Mouse (Mus musculus) urinary bladder, postnatal 14 days (tissue): Measurements from ENCODE around the gene Vps35l.

Source experiments
- DNase-seq: peaks from one replicate; pipeline ENCODE4 v3.0.0; 2021; ENCODE audit warnings: low spot score

Vps35l gene

DNA sequence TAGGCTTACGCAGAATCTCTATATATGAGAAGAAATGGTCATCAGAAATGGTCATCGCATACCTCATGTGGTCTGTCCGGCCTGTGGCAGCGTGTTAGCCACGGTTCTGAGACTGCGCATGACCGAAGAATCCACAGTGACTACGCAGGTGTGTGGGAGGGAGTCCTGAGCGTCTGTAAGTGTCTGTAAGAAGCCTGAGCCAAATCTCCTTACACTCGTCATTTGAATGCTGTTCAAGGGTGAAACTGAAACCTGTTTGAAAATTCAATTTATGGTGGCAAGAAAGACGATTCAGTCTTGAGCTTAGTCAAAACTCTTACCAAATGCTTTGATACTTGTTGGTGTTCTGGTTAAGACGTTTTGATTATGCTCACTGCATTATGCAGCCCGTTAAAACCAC, 6.8 kb upstream of the Vps35l start:
- DNase-seq, result no peak

DNA sequence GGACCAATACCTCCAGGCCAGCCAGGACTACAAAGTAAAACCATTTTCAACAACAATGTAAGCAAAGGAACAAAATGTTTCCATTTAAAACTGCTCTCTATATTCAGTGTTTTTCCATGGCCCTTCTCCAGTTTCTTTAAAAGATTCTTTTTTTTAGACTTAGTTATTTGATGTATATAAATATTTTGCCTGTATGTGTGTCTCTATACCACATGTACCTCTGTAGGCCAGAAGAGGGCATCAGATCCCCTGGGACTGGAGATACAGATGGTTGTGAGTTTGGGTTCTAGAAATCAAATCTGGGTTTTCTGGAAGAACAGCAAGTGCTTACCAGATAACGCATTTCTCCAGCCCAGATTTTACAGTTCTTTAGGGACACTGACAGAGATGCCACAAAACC, 1.3 kb upstream of the Vps35l start:
- DNase-seq, result no peak

DNA sequence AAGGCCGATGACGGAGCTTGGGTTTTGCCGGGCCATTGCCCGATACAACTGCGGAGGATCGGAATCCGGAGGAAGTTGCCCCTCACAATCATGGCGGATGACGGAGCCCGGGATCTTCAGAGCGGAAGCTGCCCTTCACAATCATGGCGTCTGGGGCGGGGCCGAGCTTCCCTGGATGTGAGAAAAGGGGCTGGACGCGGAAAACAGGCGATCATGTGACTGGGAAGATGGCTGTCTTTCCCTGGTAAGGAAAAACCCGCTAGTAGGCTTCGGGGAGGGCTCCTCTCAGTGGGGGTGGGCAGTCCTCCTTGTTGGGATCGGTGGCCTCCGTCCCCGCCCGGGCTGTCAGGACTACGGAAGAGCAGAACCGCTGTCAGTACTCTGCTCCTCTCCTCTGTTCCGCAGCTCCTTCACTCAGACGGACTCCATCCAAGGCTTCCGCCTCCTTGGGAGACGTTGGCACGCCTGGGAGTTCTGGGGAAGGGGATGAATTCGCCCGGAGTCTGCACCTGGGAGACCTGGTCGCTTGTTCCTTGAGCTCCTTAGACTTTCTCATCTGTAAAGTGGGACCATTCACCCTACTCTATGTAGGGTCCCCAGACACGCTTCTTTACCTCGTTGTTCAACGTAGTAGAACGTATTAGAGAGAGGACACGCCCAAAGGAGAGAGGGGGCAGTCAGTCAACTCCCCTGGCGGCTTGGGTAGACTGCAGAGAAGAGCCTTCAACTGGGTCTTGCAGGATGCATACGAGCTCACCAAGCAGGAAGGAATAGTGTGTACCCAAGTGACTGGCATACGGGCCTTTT, 709 bp downstream of the Vps35l start:
- DNase-seq, result peak; percentile 98

DNA sequence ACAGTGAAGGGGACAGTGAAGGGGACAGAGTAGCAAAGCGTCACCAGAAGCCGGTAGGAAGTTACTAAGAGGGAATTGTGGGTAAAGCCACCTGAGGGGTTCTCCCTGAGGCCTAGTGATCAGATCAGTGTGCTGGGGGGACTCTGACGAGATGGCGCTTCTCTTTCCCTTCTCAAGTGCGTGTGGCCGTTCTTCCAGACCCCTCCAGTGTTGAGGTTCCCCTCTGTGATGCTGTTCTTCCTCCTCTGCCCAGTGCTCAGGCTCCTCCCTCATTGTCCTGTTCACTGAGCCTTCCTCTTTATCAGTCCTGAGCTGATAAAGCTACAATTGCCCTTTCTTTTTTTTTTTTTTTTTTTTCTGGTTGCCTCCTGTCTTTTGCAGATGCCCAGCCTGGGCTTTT, 2.3 kb downstream of the Vps35l start:
- DNase-seq, result no peak

DNA sequence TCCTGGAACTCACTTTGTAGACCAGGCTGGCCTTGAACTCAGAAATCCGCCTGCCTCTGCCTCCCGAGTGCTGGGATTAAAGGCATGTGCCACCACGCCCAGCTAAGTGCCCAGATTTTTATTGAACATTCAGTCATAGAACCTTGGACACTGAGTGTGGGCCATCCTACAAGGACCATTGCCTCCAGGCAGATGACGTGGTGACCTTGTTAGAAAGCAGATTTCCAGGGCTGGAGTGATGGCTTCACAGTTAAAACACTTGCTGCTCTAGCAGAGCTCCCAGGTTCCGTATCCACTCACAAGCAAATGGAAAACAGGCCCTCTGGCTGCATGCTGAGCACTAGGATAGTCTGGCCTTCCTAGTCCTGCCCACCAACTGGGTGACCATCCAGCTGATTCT, 4.7 kb downstream of the Vps35l start:
- no peak for DNase-seq

DNA sequence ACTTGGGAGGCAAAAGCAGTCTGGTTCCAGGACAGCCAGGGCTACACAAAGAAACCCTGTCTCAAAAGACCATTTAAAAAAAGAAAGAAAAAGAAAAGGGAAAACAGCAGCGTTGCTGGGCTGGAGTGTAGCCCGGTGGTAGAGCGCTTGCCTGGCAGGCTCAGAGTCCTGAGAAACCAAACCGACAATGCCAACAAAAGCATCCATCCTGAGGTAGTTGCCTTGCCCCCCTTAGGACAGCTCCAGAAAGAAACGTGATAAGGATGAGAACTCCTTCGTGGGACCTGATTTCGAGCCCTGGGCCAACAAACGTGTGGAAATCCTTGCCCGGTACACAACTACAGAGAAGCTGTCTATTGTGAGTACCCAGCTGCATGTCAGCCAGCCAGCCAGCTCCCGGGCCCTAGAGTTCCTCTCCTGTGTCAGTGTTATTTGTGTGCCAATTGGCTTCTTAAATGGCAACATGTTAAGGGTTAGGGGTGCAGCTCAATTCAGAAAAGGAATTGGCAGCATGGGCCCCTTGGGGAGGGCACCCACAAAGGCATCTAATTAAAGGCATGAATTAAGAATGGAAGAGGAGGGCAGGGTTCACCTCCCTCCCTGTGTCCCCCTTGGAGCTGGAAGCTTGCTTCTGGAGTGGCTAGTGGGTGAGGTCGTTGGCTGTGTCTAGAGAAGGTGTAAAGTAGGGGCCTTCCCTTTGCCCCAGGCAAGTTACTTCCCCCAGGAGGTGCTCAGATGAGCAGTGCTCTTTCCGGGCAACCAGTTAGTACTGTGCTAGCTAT, 8.1 kb downstream of the Vps35l start:
- no peak for DNase-seq

DNA sequence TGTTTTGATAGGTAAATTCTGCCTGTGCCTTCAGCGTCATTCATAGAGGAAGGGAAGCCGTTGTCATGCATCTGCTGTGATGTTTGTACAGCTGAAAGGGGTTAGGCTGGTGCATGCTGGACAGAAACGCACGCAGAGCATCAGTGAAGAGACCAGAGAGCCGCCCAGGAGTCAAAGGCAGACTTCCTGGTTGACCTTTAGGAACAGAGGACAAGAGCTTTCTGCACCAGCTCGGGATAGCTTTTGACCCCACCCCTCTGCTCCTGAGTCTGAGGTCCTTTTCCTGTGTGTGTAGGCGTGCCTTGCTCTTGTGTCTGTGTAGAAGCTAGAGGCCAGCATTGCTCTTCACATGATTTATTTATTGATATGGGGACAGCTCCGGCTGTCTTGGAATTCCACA, 9.7 kb downstream of the Vps35l start:
- no peak for DNase-seq

DNA sequence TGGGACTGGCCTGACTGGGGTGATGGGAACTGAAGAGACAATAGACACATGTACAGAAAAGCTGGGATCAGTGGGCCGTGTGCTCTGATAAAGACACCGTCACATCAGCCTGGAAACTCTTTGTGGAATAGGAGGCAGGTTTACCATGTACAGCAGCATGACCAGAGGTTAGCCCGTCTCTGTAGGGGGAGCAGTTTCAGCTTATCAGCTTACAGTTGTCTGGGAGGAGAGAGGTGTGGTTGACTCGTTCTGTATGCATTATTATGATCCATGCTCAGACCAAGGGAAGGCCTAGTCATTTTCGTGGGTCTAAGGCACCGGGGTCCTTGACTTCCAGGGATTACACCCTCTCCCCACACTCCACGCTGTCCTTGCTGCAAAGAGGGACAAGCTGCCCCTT, 11.6 kb downstream of the Vps35l start:
- no peak for DNase-seq

DNA sequence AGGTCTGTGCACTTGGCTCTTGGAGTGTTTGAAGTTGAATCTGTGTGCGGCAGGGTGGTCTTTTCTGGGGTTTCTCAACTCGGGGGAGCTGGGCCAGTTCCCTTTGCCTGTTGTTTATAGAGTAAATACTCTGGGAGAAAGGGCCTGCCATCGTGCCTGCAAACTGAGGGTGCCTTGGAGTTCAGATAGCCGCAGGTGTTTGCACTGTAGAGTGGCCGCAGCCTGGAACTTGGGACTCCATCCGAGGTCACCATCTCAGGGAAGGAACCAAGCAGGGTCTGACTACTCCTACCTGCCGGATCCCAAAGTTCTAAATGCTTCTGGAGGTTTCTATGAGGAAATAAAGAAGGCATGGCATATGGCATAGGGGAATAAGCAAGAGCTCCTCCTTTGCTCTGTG, 15.7 kb downstream of the Vps35l start:
- no peak for DNase-seq

DNA sequence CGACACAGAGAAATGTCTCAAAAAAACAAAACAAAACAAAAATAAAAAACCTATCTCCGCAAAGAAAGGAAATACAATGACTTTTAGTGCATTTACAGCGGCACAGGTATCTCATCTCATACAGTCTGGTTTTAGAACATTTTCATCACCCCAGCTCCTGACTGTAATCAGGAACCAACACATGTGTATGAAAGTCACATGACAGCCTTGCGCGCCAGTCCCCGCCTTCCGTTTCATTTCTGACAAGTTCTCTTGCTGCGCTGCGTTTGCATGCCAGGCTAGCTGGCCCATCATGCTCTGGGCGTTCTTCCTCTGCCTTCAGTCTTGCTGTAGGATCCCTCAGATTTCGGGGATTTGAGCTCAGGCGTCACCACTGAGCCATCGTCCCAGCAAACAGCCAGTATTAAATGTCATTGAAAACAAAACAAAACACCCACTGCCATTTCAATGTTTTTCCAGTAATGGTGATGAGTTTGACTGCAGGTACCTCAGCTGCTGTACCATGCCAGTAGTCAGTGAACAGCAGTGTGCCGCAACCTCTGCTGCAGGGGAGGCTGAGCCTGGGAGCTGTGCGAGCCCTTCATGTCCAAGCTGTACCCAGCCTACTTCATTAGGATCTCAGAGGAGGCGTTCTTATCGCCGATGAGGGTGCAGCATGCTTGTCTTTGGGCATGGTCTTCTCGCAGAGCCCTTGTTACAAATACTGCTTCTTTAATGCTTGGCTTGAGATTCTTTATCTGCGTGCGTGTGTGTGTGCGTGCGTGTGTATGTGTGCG, 16.7 kb downstream of the Vps35l start:
- DNase-seq, result no peak

DNA sequence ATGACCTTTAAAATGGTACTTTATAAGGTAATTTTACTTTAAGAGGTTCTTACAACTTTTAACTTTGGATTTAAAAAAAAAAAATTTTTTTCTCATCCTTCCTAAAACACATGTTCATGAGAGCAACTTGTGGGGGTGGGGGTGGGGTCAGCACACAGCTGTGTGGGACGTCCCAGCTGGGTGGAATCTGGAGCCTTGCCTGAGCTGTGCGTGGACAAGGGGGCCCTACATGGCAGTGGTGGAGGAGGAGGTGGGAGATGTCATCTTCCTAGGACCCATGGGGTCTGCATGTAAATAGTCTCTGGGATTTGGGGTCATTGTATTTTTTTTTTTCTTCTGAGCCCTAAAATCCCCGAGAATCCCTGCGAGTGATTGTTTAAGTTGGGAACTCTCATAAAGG, 18.3 kb downstream of the Vps35l start:
- DNase-seq, result no peak

DNA sequence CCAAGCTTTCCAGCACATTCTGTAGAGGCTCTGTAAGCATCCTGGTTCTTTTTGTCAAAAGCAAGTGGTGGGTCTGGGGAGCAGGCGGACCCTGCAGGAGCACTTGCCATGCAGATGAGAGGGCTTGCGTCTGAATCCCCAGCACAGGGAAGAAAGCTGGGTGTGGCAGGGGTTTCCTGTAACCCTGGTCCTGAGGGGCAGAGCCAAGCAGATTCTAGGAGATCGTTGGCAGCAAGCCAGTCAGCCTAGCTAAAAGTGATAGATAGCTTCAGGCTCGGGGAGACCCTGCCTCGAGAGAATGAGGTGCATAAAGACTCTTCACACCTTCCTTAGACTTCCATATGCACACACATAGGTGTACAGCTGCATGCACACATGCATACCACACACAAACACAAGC, 19.3 kb downstream of the Vps35l start:
- DNase-seq, result no peak

DNA sequence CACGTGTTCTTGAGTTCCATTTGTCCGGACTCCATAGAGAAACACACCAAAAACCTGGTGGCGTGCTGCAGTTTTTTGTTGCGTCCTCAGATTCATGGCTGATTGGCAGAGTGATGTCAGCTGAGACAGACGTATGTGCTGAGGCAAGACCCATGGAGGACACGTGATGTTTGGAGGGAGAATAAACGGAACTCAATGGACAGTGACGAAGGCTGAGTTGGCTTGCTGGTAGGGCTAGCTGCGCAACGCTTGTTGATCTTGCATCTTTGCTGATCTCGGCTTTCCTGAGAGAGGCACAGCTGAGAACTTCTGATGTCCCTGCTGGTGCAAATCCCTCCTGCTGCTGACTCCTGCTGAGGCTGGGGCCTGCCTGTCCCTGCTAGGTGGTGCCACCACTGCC, 23.9 kb downstream of the Vps35l start:
- DNase-seq, result no peak

DNA sequence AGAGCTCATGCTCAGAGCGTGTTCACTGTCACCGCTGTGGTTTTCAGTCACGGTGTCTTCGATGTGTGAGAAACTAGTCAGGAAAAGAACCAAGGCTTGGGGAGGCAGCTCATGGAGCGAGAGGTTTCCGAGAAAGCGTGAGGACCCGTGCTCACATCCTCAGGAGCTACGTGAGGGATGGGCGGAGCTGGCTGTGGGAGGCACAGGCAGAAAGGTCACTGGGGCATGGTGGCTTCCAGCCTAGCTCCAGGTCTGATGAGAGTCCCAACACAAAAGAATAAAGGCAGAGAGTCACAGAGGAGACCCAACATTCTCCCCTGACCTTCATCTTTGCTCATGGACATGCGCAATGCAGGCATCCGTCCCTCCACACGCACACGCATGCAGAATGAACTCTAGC, 24.7 kb downstream of the Vps35l start:
- no peak for DNase-seq

DNA sequence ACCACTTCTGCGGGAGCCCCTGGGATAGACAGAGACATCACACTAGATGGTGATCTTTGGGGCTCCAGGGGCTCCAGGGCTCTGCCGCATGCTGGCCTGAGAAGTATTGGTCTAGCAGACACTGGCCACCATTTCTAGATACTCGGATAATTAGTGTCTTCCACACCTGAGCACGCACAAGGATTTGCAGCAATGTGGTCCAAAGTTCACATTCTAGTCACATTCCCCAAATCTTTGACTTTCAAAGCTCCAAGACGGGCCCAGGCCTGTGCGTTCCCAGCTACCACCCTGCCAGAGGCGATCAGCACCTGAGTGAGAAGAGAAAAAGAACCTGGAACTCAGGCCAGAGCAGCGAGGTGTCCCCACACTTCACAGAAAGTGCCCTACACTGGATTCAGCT, 25.6 kb downstream of the Vps35l start:
- DNase-seq, result peak; percentile 7

DNA sequence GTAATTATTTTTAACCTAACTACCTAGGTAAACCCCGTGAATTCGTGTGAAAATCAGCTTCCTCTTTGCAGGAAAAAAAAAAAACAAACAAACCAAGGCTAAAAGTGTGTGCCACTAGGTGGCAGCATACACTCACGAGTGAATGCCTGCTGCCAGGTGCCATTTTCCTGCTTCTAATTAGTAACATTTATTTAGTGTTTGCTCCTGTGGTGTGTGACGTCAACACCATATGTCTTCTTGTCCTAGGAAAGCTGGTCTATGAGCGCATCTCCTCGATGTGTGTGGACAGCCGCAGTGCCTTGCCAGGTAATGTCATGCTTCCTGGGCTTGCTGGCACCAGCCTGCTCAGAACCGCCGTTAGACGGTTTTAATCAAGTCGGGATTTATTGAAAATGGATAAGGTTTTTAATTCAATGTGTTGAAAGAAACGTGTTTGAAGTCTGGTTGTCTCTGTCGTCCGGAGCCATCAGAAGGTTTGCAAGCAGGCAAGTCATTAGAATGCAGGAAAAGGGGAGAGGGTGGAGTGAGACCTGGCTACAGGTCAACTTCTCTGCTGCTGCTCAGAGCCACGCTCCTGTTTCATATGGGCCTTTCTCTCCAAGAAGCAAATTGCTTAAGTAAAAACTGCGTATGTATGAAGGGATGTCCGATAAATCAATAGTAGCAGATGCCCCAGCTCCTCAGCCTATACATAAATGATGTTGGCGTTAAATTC, 26.2 kb downstream of the Vps35l start:
- peak; percentile 58 for DNase-seq

DNA sequence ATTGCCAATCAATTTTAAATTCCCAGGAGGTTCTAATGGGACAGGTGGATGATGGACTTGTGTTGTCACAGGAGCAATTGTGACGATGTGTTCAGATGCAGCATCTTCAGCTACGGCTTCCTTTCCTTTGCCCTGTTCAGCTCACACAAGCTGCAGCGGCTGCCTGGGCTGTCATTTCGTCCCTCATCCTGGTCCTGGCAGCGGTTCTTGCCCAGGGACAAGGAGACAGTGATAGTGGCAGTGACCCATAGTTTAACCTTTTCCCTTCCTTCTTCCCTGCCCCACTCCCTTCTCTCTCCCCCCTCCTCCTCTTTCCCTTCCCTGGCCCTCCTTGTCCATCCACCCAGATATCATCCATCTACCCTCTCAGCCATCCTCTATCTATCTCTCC, 26.8 kb downstream of the Vps35l start:
- no peak for DNase-seq

DNA sequence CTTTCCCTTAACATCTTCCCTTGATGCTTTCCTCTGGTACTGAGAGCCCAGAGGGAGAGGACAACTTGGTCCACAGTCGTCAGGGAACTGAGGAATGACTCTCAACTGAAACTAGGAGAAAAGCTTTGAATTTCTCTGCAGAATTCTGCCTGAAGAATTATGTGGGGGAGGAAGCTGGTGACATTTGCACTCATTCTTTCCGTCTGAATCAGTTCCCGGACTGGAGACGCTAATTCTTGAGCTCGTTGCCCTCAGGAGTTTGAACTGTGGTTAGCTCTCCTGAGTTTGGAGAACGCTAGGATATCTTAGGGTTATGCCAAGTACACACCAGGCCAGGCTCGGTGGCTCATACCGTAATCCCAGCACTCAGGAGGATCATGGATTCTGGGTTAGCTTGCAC, 29.2 kb downstream of the Vps35l start:
- DNase-seq, result no peak

DNA sequence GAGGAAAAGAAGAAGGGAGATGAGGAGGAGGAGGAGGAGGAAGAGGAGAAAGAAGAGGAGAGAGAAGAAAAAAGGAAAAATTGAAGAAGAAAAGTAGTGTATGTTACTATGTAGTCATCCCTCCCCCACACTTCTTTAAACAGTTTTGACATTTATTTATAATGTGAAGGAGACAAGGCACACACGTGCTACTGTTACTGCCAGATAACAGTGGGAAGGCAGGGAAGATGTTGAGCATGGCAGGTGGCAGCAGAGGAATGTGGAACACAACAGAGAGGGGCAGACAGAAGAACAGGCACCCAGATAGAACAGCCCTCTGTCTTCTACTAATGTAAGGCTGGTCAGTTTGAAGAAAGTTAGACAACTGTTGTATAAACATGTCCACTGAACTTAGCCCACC, 29.6 kb downstream of the Vps35l start:
- no peak for DNase-seq

DNA sequence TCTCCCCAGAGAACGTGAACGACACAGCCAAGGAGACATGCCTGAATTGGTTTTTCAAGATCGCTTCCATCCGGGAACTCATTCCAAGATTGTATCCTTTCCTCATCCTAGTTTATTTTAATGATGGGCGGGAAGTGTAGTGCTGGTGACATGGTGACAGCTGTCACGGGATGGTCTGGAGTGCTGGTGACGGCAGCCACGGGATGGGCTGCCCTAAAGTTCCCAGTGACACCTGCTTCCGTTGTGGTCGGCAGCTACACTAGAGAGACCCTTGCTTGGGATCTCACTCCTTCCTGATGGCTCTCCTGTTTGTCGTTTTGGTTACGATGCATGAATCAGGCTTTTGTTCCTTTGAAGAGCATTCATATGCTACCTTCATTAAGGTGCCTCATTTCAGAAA, 33.0 kb downstream of the Vps35l start:
- DNase-seq, result no peak

DNA sequence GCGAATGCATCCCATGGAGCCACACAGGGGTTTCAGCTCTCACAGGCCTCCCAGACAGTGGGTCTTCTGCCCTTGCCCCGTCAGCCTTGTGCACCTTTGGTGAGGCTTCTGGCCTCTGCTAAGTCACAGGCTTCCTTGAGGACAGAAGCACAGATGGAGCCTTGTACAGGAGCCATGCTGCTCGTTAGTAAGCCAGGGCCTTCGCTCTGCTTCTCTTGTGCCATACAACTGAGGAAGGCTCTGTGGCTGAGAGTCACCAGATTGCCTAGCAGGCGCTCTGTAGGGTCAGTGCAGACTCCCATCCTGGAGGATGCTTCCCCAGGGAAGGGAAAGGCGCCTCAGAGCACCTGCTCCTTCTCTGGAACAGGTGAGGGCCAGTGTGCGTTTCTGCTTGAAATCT, 36.0 kb downstream of the Vps35l start:
- no peak for DNase-seq

DNA sequence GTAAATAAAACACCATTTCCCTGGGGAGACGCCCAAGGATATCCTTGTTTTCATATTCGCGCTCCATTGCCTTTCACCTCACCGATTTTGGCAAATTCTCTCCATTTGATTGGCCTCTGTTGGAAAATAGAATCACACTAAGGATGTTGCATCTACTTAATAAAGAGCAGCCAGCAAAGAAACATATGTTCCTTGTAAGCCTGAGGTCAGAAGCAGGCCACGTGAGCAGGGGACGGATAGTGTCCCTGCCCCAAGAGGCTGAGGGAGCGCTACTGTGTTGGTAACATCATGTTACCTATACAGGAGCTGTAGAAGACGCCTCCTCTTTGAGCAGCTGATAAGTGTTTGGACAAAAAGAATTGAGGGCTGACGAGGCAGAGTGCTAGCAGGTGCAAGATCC, 36.5 kb downstream of the Vps35l start:
- no peak for DNase-seq
